Mouse (Mus musculus): Measurements from ENCODE around the gene AI481877. TPM values are rescaled to one million over a fixed set of nuclear protein-coding genes. Genes with fewer than 3 reads are reported as not detected.

Gene AI481877
- polyA plus RNA-seq, 1 experiment from 2014 or later = not detected

DNA sequence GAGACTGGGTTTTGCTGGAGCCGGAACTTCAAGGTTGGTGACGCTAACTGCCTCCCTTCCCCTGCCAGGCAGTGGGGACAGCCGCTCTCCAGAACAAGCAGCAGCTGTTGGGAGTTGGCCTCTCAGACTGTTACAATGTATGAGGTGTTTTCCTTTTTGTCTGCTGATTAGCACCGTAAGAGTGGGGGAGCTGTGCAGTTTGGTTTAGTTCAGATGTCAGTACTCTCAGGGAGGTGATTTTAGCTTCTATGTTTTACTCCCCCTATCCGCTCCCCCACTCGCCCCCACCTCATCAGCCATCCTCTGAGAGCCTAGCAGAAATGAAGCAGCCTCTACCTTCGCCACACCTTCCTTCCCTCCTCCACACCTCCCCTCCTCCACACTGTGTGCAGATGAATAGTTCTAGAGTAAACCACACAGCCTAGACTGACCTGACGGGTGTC, 143.5 kb downstream of the AI481877 start:
- 80% methylated on average over 8 of the region's 8 CpGs for WGBS
- Histone ChIP-seq H3K27me3 (ENCODE audit: control insufficient read depth, insufficient read depth, low read length) (no peaks in the 10 kb centered on the region), H3K36me3 (ENCODE audit: control insufficient read depth, insufficient read depth, low read length) (no peaks in the 10 kb centered on the region), H3K4me2 (ENCODE audit: low read depth, low read length, severe bottlenecking) (no peak overlapping the region), H3K9ac (ENCODE audit: low read length) (no peak overlapping the region), H3K9me3 (ENCODE audit: control insufficient read depth, low read length) (no peaks in the 10 kb centered on the region), H3K4me1 (replicated peaks; ENCODE audit: control insufficient read depth, insufficient read depth, low read length) (no peaks in the 10 kb centered on the region), H3K27ac (ENCODE audit: low read depth, low read length) (no peak overlapping the region), H3K4me3 (ENCODE audit: low read depth, low read length) (no peak overlapping the region)
- no peak for ATAC-seq (replicated peaks; ENCODE audit: low FRiP score)
- no peak for DNase-seq (ENCODE audit: low spot score)

DNA sequence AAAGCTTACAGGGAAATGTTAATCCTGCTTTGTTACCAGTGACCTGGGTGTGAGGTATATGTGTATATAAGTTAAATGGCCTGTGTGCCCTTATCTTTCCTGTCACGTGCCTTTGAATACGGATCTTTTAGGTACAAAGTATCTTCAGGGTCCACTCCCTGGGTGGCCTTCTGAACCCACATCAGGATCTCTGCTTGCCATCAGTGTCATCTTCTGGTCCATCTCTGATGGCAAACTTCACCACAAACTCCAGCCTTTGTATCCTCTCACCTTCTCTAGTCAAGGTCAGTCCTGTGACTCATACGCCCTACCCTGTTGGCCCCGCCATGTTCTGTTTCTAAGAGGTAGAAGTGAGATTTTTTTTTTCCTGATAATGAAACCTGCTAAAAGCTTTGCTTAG, 144.0 kb downstream of the AI481877 start, which contains the start of gene Dnajc25:
TSS of gene Dnajc25 (plus strand) at position 301 of the 400 bp plus-strand sequence.
- WGBS = 94% methylated on average over 4 of the region's 4 CpGs
- Histone ChIP-seq H3K9me3 (ENCODE audit: control insufficient read depth, low read length) (no peaks in the 10 kb centered on the region), H3K4me1 (replicated peaks; ENCODE audit: control insufficient read depth, insufficient read depth, low read length) (no peaks in the 10 kb centered on the region), H3K4me3 (ENCODE audit: low read depth, low read length) (no peak within 1 kb of the TSS), H3K27ac (ENCODE audit: low read depth, low read length) (no peak within 1 kb of the TSS), H3K36me3 (ENCODE audit: control insufficient read depth, insufficient read depth, low read length) (no peaks in the 10 kb centered on the region), H3K9ac (ENCODE audit: low read length) (no peak within 1 kb of the TSS), H3K27me3 (ENCODE audit: control insufficient read depth, insufficient read depth, low read length) (no peaks in the 10 kb centered on the region), H3K4me2 (ENCODE audit: low read depth, low read length, severe bottlenecking) (no peak within 1 kb of the TSS)
- DNase-seq (ENCODE audit: low spot score) (no peak), ATAC-seq (replicated peaks; ENCODE audit: low FRiP score) (no peak)

Other genes starting within 250 kb of the AI481877 start
- 39.3 and 43.2 TPM in 2 replicates for gene Ecpas, start 226.2 kb downstream of the AI481877 start, polyA plus RNA-seq (2014; fragmentation: Nextera tagmentation; extraction: Ambion mirVana)
- gene Zkscan16, start 195.4 kb downstream of the AI481877 start, polyA plus RNA-seq (2014; fragmentation: Nextera tagmentation; extraction: Ambion mirVana) = 1.2 TPM in 2 replicates
- 16.6 and 16.8 TPM in 2 replicates for gene Ptgr1, start 151.9 kb downstream of the AI481877 start, polyA plus RNA-seq (2014; fragmentation: Nextera tagmentation; extraction: Ambion mirVana)
- 6.6 and 7.7 TPM in 2 replicates for gene Dnajc25, start 143.9 kb downstream of the AI481877 start, polyA plus RNA-seq (2014; fragmentation: Nextera tagmentation; extraction: Ambion mirVana)
- 6.5 and 7.0 TPM in 2 replicates for gene Gm20503, start 135.8 kb downstream of the AI481877 start, polyA plus RNA-seq (2014; fragmentation: Nextera tagmentation; extraction: Ambion mirVana)
- 83.2 and 92.6 TPM in 2 replicates for gene Gng10, start 103.9 kb downstream of the AI481877 start, polyA plus RNA-seq (2014; fragmentation: Nextera tagmentation; extraction: Ambion mirVana)
- 12.8 and 13.0 TPM in 2 replicates for gene Ugcg, start 50.3 kb upstream of the AI481877 start, polyA plus RNA-seq (2014; fragmentation: Nextera tagmentation; extraction: Ambion mirVana)

Data from forebrain, embryonic 11.5 days (tissue).